Mouse (Mus musculus) spleen, postnatal 14 days (tissue): Measurements from ENCODE around the gene S100a3.
A peak's percentile ranks its signal among the peaks of the same experiment; 100 is the strongest.

Experiments used
- DNase-seq, 2 experiments: peaks; one replicate each; pipeline ENCODE4 v3.0.0; 2021 to 2022; ENCODE audit warnings: low spot score in 2 of 2

S100a3 gene

GRCm38 (mm10) chr3:90560008-90560628 is at the start of gene S100a3:
Gene S100a3 (plus strand): TSS chr3:90560578.
- DNase-seq: no peak

- DNase-seq: no peak
These were observed 48.1 kb upstream of the S100a3 start for GRCm38 (mm10) chr3:90512276-90512675.

GRCm38 (mm10) chr3:90512948-90513642 is 47.3 kb upstream of the S100a3 start:
- no peak for DNase-seq

- no peak for DNase-seq
These were observed 46.4 kb upstream of the S100a3 start, which contains the start of the genes S100a1 and S100a13 for GRCm38 (mm10) chr3:90513796-90514590. Gene S100a1 (minus strand): TSS chr3:90514392. Gene S100a13 (plus strand): TSS chr3:90514435.

GRCm38 (mm10) chr3:90514691-90515090 is 45.7 kb upstream of the S100a3 start:
- DNase-seq: peak; percentile 34 to 49

DNA sequence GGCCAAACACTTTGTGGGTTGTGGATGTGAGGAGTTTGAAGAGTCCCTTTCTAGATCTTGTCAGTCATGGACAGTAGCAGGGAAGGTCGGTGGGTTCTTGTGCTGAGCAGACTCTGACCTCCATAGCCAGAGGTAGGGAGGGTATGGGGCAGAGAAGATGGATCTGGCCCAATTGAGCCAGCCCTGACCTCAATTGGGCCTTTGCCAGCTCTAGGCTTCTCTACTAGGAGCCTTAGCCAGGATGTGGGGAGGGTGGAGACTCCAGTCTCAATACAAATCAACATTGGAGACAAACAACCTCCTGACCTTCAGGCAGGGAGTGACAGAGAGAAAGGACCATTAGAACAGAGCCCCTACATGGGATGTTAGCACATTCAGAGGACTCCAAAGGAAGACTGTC is 45.1 kb upstream of the S100a3 start:
- no peak for DNase-seq

GRCm38 (mm10) chr3:90515789-90516188 is 44.6 kb upstream of the S100a3 start:
- no peak for DNase-seq

DNA sequence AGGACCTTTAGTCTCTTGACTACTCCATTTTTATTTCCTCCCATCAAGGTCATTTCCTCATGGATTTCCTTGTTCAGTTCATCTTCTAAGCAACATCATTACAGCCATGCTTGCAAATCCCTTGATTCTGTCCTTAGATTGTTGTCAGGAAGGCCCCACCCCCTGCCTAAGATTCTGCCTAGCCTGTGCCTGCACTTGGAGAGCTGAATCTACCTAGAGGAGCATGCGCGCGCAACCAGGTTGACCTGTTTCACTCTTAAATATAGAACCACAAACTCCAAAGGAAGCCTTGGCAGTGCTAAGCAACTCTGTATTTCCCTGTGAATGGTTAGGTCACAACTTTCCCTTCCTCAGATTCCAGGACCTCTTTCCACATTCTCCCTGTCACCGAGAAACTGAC is 42.7 kb upstream of the S100a3 start:
- DNase-seq: no peak

DNA sequence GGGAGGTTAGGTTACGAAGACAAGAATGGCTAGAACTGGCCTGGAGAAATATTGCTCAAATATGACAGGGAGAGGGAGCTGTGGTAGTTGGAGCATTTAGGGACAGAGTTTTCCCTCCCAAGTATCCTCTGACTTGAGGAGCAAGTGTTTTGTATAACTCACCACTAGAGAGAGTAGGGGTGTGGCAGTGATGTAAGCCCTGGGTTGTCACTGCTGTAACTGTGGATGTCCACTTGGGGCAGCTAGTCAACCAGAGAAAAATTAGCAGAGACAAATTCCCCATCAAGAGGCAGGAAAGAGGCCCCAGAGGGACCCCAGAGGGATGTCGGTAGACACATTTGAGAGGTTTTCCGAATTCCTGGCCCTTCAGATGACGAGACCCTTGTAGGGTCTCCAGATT is 35.0 kb upstream of the S100a3 start:
- DNase-seq: no peak

DNA sequence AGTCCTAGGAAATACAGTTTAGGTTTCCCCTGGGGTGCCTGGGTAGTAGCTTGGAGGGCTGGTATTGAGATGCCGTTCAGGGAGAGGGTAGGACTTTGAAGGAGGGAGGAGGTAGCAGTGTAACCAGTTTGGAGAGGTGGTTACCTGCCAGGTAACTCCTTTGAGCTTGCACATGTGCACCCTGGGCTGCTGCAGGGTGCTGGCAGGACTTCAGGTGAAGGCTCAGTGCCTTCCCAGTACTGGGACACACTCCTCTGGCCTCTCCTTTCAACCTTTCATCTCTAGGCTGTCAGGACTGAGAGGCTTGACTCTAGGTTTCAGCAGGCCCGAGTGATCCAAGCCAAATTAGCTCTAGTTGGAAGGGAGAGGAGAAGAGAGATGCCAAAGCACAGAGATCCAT is 34.3 kb upstream of the S100a3 start:
- no peak for DNase-seq

GRCm38 (mm10) chr3:90526580-90526979 is 33.8 kb upstream of the S100a3 start, which contains the start of gene S100a14:
Gene S100a14 (plus strand): TSS chr3:90526856.
- DNase-seq: no peak

DNA sequence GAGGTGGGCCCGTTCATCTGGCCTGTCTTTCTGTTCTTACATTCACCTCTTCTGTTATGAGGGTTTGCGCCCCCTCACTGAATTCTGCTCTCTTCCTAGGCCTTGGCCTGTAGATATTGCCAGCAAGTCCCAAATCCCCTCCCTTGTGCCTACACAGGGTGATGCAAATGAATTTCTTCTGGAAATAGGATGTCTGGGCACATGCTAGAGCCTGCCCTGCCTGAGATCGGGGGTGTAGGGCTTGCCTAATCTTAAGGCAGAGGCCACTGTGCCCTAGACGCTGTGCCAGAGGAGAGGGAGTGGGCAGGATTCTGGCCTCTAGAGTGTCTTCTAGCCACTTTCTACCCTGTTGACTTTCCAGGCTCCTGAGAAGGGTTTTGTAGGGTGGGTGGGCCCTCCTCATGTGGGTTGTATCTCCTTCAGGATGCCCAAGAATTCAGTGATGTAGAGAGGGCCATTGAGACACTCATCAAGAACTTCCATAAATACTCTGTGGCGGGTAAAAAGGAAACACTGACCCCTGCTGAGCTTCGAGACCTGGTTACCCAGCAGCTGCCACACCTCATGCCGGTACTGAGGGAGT is 33.0 kb upstream of the S100a3 start:
- DNase-seq: no peak

DNA sequence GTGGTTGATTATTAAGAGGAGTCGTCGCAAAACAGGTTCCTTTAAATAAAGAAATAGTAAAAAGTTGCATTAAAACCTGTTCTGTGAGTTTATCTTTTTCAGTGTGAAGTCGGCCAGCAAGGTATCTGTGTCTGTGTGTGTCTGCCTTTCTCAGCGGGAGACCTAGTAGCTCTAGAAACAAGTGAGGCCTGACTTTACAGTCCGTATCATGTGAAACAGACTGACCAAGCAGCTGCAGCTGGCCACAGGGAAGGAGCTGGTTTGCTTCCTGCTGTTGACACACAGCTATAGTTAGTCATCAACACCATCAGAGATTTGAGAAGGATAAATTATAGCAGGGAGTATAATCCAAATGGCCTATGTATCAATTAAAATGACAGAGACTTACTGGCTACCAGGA is 28.7 kb upstream of the S100a3 start:
- no peak for DNase-seq

DNA sequence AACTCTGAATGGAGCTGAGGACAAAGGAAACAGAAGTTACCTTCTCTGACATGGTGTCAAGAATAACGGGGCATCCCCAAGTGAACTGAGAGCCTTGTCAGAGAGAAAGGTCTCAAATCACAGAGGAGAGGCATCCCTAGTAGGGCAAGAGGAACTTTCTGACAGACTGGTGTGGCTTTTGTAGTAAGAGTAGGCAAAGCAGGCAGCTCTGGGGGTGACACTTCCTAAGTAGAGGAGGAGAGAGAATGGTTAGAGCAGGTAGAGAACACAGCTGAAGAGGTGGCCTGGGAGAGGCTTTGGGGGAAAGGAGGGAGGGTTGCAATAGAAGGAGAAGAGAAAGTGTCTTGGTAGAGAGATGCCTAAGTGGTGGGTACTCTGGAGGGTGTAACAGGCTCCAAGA is 24.9 kb upstream of the S100a3 start:
- no peak for DNase-seq

- DNase-seq: no peak
These were observed 23.1 kb upstream of the S100a3 start, which contains the start of gene S100a16 for GRCm38 (mm10) chr3:90537141-90537904. Gene S100a16 (plus strand): TSS chr3:90537254.

GRCm38 (mm10) chr3:90537905-90538296 is 22.5 kb upstream of the S100a3 start:
- no peak for DNase-seq

DNA sequence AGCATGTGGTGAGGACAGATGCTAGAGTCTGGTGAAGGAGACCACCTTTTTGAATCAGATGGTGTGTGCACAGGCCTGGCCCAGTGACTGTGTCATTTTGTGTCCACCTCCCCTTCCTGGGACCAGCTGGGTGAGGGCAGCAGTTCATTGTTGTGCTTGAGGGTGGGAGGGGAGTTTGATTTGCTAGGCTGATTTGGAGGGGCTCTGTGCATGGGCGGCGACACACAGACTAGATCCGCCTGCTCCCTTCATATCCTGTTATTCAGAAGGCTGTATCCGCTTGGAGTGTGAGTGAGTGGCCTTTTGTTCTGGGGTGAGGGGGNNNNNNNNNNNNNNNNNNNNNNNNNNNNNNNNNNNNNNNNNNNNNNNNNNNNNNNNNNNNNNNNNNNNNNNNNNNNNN is 19.5 kb upstream of the S100a3 start:
- DNase-seq: no peak

DNA sequence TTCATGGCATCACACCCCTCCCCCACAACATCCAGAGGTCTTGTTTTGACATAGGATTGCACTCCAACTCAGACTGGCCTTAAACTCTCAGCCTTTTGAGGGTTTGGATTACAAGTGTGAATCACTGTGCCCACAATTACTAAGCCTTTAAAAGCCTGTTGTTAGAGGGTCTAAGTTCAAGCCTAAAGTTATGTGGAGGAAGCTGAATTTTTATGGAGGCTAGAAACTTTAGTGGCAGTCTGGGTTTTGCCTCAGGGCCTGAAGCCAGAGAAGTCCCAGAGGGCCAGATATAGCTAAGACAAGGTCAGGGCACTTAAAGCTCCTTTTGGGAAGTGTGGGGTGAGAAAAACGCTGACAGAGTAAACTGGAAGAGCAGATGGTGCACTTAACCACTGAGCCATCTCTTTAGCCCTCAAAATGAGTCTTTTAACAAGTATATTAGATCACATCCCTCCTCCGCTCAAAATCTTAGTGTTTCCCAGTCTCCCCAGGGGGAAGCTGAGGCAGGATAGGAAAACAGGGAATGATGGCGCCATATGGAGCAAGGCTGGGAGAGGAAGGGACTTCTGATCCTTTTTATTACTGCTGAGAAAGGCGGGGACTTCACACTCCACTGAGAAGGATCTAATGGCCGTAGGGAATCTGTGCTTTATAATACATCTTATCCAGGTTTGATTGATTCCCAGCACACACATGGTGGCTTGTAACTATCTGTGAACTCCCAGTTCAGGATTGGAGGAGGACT is 10.5 kb upstream of the S100a3 start:
- no peak for DNase-seq

- no peak for DNase-seq
These were observed 10.0 kb upstream of the S100a3 start for GRCm38 (mm10) chr3:90550421-90550790.

DNA sequence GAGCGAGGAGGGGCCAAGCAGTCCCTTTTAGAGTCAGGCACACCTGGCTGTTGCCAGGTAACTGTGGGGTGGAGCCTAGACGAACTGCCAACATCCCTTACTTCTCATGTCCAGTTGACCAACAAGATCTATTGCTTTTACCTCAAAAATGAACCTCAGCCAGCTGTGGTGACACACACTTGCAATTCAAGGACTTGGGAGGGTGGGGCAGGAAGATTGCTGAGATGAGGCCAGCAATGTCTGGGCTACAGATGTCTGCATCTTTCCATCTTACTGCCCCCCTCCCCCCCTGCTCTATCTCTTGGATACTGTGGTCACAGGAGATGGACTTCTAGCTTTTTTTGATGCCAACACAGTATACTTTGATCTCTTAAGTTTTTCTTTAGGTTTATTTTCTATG is 8.1 kb upstream of the S100a3 start:
- DNase-seq: no peak

GRCm38 (mm10) chr3:90555954-90556353 is 4.4 kb upstream of the S100a3 start:
- DNase-seq: no peak
